Mouse (Mus musculus): ENCODE results near the gene Myo6.

DNA sequence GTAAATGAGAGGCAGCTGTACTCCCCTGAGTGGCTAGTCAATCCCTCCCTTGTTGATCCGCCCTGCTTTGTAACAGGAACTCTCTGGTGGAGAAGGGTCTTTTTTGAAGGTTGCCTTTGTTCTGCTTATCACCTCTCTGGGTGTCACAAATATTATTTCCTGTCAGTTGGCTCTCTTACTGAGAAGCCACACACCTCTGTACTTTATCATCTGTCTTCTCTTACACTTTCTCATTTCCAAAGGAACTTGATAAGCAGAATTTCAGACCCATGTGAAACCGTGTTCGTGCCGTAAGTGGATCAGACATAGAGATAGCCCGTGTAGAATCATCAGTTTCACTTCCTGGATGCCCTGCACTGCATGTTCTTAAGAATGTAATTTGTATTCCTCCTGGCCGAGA, 153.2 kb downstream of the Myo6 start:
- TF ChIP-seq POLR2A (IDR thresholded peaks at IDR 0.05; ENCODE audit: low read depth, low read length), result no peak
- TF ChIP-seq CTCF (IDR thresholded peaks at IDR 0.05; ENCODE audit: extremely low read depth, insufficient read length, insufficient replicate concordance, low read depth, low read length), result no peak
